Mouse (Mus musculus): ENCODE results near the gene Adamts14. TPM values are rescaled to one million over a fixed set of nuclear protein-coding genes. Genes with fewer than 3 reads are reported as not detected.
A peak's percentile ranks its signal among the peaks of the same experiment; 100 is the strongest.

Gene Adamts14
- polyA plus RNA-seq, 1 experiment from 2014 or later, result 0.64 TPM

GRCm38 (mm10) chr10:61284309-61284708 lies 11.1 kb upstream of the Adamts14 start:
- Histone ChIP-seq H3K4me3 (ENCODE audit: low read depth, low read length) (no peak overlapping the region), H3K27ac (ENCODE audit: low read depth, low read length) (no peak overlapping the region), H3K4me2 (no peak overlapping the region), H3K9me3 (replicated peaks; ENCODE audit: control insufficient read depth, low read length) (no peaks in the 10 kb centered on the region), H3K4me1 (ENCODE audit: control insufficient read depth, insufficient read depth, low read length) (peaks cover 1% of the 10 kb centered on the region; the same call in 1 of the 2 replicates), H3K27me3 (ENCODE audit: control insufficient read depth, insufficient read depth, low read length) (no peaks in the 10 kb centered on the region), H3K9ac (ENCODE audit: low read depth, low read length) (no peak overlapping the region), H3K36me3 (ENCODE audit: control insufficient read depth, insufficient read depth, low read length) (no peaks in the 10 kb centered on the region)
- 81% methylated on average over 4 of the region's 4 CpGs for WGBS (ENCODE audit: insufficient replicate concordance)
- no peak for ATAC-seq (replicated peaks; ENCODE audit: insufficient number of reproducible peaks, low FRiP score, low TSS enrichment)

DNA sequence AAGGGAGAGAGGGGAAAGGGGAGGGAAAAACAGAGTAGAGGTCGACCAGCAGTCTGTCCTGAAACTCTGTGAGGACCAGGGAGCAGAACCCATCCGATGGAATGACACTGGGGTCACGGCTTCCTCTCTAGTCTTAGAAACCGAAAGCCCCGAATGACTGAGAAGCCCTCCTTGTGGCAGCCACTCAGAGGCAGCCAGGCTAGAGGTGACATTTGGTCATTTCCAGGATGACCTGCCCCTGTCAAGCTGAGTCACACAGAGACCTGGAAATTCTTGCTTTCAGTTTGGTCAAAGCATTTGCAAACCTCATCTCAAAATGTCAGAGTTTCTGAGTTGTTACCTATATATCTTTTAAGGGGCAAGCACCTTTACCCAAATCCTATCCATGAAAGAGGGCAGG lies 7.9 kb upstream of the Adamts14 start:
- no peaks in the 10 kb centered on the region for H3K36me3 ChIP-seq (ENCODE audit: control insufficient read depth, insufficient read depth, low read length)
- ATAC-seq (replicated peaks; ENCODE audit: insufficient number of reproducible peaks, low FRiP score, low TSS enrichment), result no peak
- no peaks in the 10 kb centered on the region; the same call in 1 of the 2 replicates for H3K4me1 ChIP-seq (ENCODE audit: control insufficient read depth, insufficient read depth, low read length)
- H3K9me3 ChIP-seq (replicated peaks; ENCODE audit: control insufficient read depth, low read length), result no peaks in the 10 kb centered on the region
- H3K4me2 ChIP-seq, result no peak overlapping the region
- 68% methylated on average over 5 of the region's 5 CpGs for WGBS (ENCODE audit: insufficient replicate concordance)
- no peaks in the 10 kb centered on the region for H3K27me3 ChIP-seq (ENCODE audit: control insufficient read depth, insufficient read depth, low read length)
- no peak overlapping the region for H3K9ac ChIP-seq (ENCODE audit: low read depth, low read length)
- no peak overlapping the region for H3K27ac ChIP-seq (ENCODE audit: low read depth, low read length)
- H3K4me3 ChIP-seq (ENCODE audit: low read depth, low read length), result no peak overlapping the region

DNA sequence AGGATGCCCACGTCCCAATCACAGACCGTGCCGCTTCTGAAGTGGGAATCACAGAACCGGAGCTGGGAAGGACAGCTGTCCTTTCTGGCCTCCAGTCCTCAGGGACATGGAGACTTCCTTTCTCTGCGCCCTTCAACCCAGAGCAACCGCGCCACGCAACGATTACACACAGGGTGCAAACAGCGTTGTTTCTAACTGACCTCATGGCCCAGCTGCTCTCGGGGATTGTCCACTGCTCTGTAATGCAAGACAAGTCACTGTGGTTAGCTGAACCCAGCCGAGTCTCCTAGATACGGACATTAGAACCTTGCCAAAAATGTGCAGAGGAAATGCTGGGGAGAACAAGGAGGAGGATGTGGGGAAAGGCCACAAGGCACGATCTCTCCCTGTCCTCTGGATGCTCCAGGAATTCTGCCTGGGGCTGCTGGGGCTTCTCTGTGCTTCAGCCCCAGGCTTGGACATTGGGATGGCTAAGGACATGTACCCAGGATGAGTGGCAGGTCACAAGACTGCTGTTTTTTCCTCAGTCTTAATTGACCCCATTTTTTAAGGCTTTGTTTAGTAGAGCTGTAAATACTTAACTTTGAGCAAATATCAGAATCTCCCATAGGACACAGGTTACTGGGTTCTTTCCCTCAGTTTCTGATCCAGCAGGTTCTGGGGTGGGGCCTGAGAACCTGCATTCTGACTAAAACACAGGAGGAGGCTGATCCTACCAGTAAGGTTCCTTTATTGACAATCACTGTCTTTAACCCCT lies 4.9 kb upstream of the Adamts14 start:
- no peaks in the 10 kb centered on the region for H3K36me3 ChIP-seq (ENCODE audit: control insufficient read depth, insufficient read depth, low read length)
- 71% methylated on average over 14 of the region's 14 CpGs for WGBS (ENCODE audit: insufficient replicate concordance)
- H3K9me3 ChIP-seq (replicated peaks; ENCODE audit: control insufficient read depth, low read length), result no peaks in the 10 kb centered on the region
- no peak for ATAC-seq (replicated peaks; ENCODE audit: insufficient number of reproducible peaks, low FRiP score, low TSS enrichment)
- H3K4me1 ChIP-seq (ENCODE audit: control insufficient read depth, insufficient read depth, low read length), result peaks cover 7% of the 10 kb centered on the region
- H3K27ac ChIP-seq (ENCODE audit: low read depth, low read length), result no peak overlapping the region
- H3K4me2 ChIP-seq, result no peak overlapping the region
- no peak overlapping the region for H3K4me3 ChIP-seq (ENCODE audit: low read depth, low read length)
- H3K27me3 ChIP-seq (ENCODE audit: control insufficient read depth, insufficient read depth, low read length), result peaks cover 5% of the 10 kb centered on the region
- no peak overlapping the region for H3K9ac ChIP-seq (ENCODE audit: low read depth, low read length)

DNA sequence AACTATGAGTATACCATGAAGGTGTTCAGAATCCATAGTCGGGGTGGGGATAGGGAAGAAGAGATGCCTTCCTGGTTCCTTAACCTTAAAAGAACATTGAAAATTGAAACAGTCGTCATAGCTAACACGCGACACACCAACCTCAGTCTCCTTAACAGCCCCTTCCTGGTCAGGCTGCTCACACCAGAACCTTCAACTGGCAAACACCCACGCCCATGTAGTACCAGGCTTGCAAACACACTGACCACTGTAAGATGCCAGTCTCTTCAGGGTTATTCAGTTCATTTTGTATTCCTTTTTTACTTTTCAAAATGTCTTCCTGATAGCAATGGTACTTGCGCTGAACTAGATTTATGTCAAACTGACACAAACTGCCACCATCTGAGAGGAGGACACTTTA lies 3.8 kb upstream of the Adamts14 start:
- ATAC-seq (replicated peaks; ENCODE audit: insufficient number of reproducible peaks, low FRiP score, low TSS enrichment), result no peak

DNA sequence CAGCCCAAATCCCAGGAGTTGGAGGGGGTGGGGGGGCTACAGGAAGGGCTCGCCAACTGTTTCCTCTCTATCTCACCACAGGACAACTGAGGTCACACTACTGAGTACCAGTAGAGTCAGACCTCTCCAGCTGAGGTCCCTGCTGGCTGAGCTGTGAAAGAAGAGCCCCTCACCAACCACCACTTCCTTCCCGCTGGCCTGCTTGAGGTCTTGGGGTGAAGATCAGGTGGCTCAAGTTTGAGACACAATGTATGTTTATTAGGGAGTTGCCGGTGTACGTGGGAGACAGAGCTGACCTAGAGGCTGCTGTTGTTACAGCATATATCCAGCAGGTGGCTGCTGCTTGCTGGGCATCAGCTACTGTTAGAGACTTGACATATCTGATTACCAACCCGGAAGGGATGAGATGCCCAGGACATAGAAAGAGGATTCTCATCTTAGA lies 2.5 kb upstream of the Adamts14 start:
- no peak overlapping the region for H3K27ac ChIP-seq (ENCODE audit: low read depth, low read length)
- H3K9me3 ChIP-seq (replicated peaks; ENCODE audit: control insufficient read depth, low read length), result no peaks in the 10 kb centered on the region
- peaks cover 11% of the 10 kb centered on the region for H3K27me3 ChIP-seq (ENCODE audit: control insufficient read depth, insufficient read depth, low read length)
- ATAC-seq (replicated peaks; ENCODE audit: insufficient number of reproducible peaks, low FRiP score, low TSS enrichment), result peak; percentile 5; the same call in 1 of the 2 replicates
- H3K9ac ChIP-seq (ENCODE audit: low read depth, low read length), result peak overlapping the region; percentile 54
- peaks cover 18% of the 10 kb centered on the region for H3K4me1 ChIP-seq (ENCODE audit: control insufficient read depth, insufficient read depth, low read length)
- H3K4me3 ChIP-seq (ENCODE audit: low read depth, low read length), result no peak overlapping the region
- peak overlapping the region; percentile 45 for H3K4me2 ChIP-seq
- WGBS (ENCODE audit: insufficient replicate concordance), result 6% methylated on average over 5 of the region's 5 CpGs
- no peaks in the 10 kb centered on the region for H3K36me3 ChIP-seq (ENCODE audit: control insufficient read depth, insufficient read depth, low read length)

More for the DNA sequence above, 3.8 kb upstream of the Adamts14 start:
- no peak overlapping the region for H3K27ac ChIP-seq (ENCODE audit: low read depth, low read length)
- peaks cover 11% of the 10 kb centered on the region for H3K27me3 ChIP-seq (ENCODE audit: control insufficient read depth, insufficient read depth, low read length)
- H3K9ac ChIP-seq (ENCODE audit: low read depth, low read length), result no peak overlapping the region
- no peaks in the 10 kb centered on the region for H3K36me3 ChIP-seq (ENCODE audit: control insufficient read depth, insufficient read depth, low read length)
- H3K9me3 ChIP-seq (replicated peaks; ENCODE audit: control insufficient read depth, low read length), result no peaks in the 10 kb centered on the region
- H3K4me3 ChIP-seq (ENCODE audit: low read depth, low read length), result no peak overlapping the region
- peaks cover 14% of the 10 kb centered on the region for H3K4me1 ChIP-seq (ENCODE audit: control insufficient read depth, insufficient read depth, low read length)
- WGBS (ENCODE audit: insufficient replicate concordance), result 90% methylated on average over 6 of the region's 6 CpGs
- no peak overlapping the region for H3K4me2 ChIP-seq

- no peak for ATAC-seq (replicated peaks; ENCODE audit: insufficient number of reproducible peaks, low FRiP score, low TSS enrichment)
- no peaks in the 10 kb centered on the region for H3K36me3 ChIP-seq (ENCODE audit: control insufficient read depth, insufficient read depth, low read length)
- peaks cover 18% of the 10 kb centered on the region for H3K4me1 ChIP-seq (ENCODE audit: control insufficient read depth, insufficient read depth, low read length)
- no peak overlapping the region for H3K4me2 ChIP-seq
- 45% methylated on average over 2 of the region's 2 CpGs for WGBS (ENCODE audit: insufficient replicate concordance)
- H3K9ac ChIP-seq (ENCODE audit: low read depth, low read length), result no peak overlapping the region
- H3K9me3 ChIP-seq (replicated peaks; ENCODE audit: control insufficient read depth, low read length), result no peaks in the 10 kb centered on the region
- no peak overlapping the region for H3K4me3 ChIP-seq (ENCODE audit: low read depth, low read length)
- peaks cover 11% of the 10 kb centered on the region for H3K27me3 ChIP-seq (ENCODE audit: control insufficient read depth, insufficient read depth, low read length)
- H3K27ac ChIP-seq (ENCODE audit: low read depth, low read length), result no peak overlapping the region
Observed at GRCm38 (mm10) chr10:61274532-61274931, 1.3 kb upstream of the Adamts14 start.

DNA sequence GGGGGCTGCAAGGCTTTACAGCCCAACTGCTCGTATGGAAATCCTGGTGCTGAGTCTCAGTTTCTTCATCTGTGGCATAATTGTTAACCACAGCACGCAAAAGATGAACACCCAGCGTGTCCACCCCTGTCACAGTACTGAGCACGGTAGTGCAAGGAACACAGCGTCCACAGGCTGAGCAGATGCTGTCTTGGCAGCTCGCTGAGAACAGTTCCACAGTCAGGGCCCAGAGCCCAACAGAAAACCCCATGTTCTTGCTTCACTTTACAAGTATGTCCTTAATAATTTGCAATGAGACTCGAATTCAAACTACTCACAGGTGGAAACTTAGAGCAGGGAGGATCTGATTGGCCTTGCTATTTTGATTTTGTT lies 592 bp upstream of the Adamts14 start:
- Histone ChIP-seq H3K4me2 (peak overlapping the region; percentile 95), H3K4me3 (ENCODE audit: low read depth, low read length) (peak overlapping the region; percentile 57), H3K27ac (ENCODE audit: low read depth, low read length) (no peak overlapping the region), H3K27me3 (ENCODE audit: control insufficient read depth, insufficient read depth, low read length) (peaks cover 11% of the 10 kb centered on the region), H3K9ac (ENCODE audit: low read depth, low read length) (peak overlapping the region; percentile 62; the same call in 1 of the 2 replicates), H3K9me3 (replicated peaks; ENCODE audit: control insufficient read depth, low read length) (no peaks in the 10 kb centered on the region), H3K36me3 (ENCODE audit: control insufficient read depth, insufficient read depth, low read length) (no peaks in the 10 kb centered on the region), H3K4me1 (ENCODE audit: control insufficient read depth, insufficient read depth, low read length) (peaks cover 18% of the 10 kb centered on the region)
- 55% methylated on average over 7 of the region's 7 CpGs for WGBS (ENCODE audit: insufficient replicate concordance)
- no peak for ATAC-seq (replicated peaks; ENCODE audit: insufficient number of reproducible peaks, low FRiP score, low TSS enrichment)

DNA sequence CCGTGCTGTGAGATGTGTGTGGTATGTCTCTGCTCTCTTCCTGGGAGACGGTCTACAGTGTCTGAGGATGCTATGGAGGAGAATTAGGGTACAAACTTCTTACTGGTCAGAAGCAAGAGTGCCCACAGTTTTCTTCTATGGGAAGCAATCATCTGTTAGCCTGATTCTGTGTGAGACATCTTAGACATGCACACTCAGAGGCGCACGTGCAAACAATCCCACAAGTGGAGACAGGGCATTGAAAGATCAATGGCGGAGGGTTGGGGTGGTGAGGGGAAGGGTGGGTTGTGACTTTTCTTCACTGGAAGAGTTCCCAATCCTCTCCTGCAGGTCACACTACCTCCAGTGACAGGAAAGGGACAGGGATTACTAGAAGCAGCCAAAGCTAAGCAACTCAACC lies 607 bp downstream of the Adamts14 start:
- 35% methylated on average over 5 of the region's 5 CpGs for WGBS (ENCODE audit: insufficient replicate concordance)
- Histone ChIP-seq H3K9me3 (replicated peaks; ENCODE audit: control insufficient read depth, low read length) (no peaks in the 10 kb centered on the region), H3K27ac (ENCODE audit: low read depth, low read length) (no peak overlapping the region), H3K4me3 (ENCODE audit: low read depth, low read length) (peak overlapping the region; percentile 57), H3K4me1 (ENCODE audit: control insufficient read depth, insufficient read depth, low read length) (peaks cover 18% of the 10 kb centered on the region), H3K36me3 (ENCODE audit: control insufficient read depth, insufficient read depth, low read length) (no peaks in the 10 kb centered on the region), H3K4me2 (peak overlapping the region; percentile 95), H3K27me3 (ENCODE audit: control insufficient read depth, insufficient read depth, low read length) (peaks cover 11% of the 10 kb centered on the region), H3K9ac (ENCODE audit: low read depth, low read length) (peak overlapping the region; percentile 62)
- ATAC-seq (replicated peaks; ENCODE audit: insufficient number of reproducible peaks, low FRiP score, low TSS enrichment), result no peak
